ENCODE assay signal across 14 mouse cellular contexts in the genomic region with DNA sequence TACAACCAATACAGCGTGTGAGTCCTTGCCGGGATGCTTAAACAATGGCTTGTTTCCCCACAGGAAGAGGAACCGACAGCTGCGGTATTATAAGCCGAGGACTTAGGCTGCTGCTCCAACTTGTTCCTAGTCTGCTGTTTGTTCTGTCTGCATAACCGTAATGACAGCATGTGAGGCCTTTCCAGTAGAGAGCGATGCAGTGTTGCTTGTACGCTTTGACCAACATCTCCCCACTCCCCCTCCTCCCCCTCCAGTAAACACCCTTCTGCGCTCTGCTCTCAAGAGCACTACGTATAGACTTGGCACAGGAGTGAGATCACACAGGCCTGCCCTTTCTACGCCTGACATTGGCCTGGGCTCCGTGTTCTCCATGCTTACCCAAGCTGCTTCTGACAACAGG. TPM values are rescaled to one million over a fixed set of nuclear protein-coding genes. Genes with fewer than 3 reads are reported as not detected.
DNase-seq lines count a peak whose midpoint lies in the region; ATAC-seq lines count a peak whose summit lies in the region.
"Had no signal": no experiment of that assay in that cellular context is flagged by ENCODE, and none has a peak within 500 bp of the region (broad histone marks: within the 10 kb centered on the region; RNA-seq: fewer than 3 reads in every experiment).

No protein-coding gene starts in this region.

- intact Hi-C loops in heart, postnatal 25 days (cut with DNase I) = no loop called here

- DNase-seq in heart, postnatal 25 days (ENCODE audit: low spot score) = no peak
- no peak for DNase-seq in lung, adult 18-20 months
- peak; percentile 20 for DNase-seq in forebrain, embryonic 14.5 days (ENCODE audit: low spot score)
- DNase-seq in right cerebral cortex, postnatal 4 days = no peak
- no peak for DNase-seq in cerebellum, postnatal 36 days
- DNase-seq: cerebellum, postnatal 14 days; gastrocnemius, postnatal 36 days; right cerebral cortex, adult 18-20 months had no signal

- no peaks in the 10 kb centered on the region for H3K36me3 ChIP-seq in heart, embryonic 12.5 days
- H3K36me3 ChIP-seq in lung, embryonic 15.5 days = no peaks in the 10 kb centered on the region
- no peaks in the 10 kb centered on the region for H3K36me3 ChIP-seq in forebrain, embryonic 14.5 days (ENCODE audit: control insufficient read depth, insufficient read depth, low read length)
- H3K36me3 ChIP-seq: neural tube, embryonic 12.5 days had no signal

- H3K4me3 ChIP-seq in heart, embryonic 12.5 days = no peak overlapping the region
- H3K4me3 ChIP-seq in lung, embryonic 15.5 days = no peak overlapping the region
- no peak overlapping the region for H3K4me3 ChIP-seq in forebrain, embryonic 14.5 days (ENCODE audit: low read depth, low read length)
- H3K4me3 ChIP-seq: erythroblast, embryonic 14.5 days; neural tube, embryonic 12.5 days had no signal

- no peak overlapping the region for H3K27ac ChIP-seq in heart, embryonic 12.5 days (ENCODE audit: poor library complexity, severe bottlenecking)
- H3K27ac ChIP-seq in lung, embryonic 15.5 days = peak overlapping the region; percentile 6; the same call in 1 of the 2 replicates
- H3K27ac ChIP-seq in forebrain, embryonic 14.5 days (ENCODE audit: low read depth, low read length) = no peak overlapping the region
- H3K27ac ChIP-seq: macrophage; neural tube, embryonic 12.5 days had no signal

- ATAC-seq in heart, embryonic 12.5 days (ENCODE audit: insufficient number of reproducible peaks, low FRiP score) = 0 out of 2 replicates have a peak, but pooled peaks have one; percentile 15
- peak; percentile 57; the same call in 1 of the 2 replicates for ATAC-seq in lung, embryonic 15.5 days (ENCODE audit: borderline replicate concordance, extremely low read depth, low FRiP score, low TSS enrichment)
- peak; percentile 40; the same call in 1 of the 2 replicates for ATAC-seq in forebrain, embryonic 14.5 days
- ATAC-seq in megakaryocyte progenitor cell, adult 5-6 weeks (replicated peaks; ENCODE audit: poor library complexity) = peak; percentile 88

- H3K4me2 ChIP-seq in heart, embryonic 12.5 days = no peak overlapping the region
- no peak overlapping the region for H3K4me2 ChIP-seq in lung, embryonic 15.5 days
- no peak overlapping the region for H3K4me2 ChIP-seq in forebrain, embryonic 14.5 days (ENCODE audit: low read length)
- H3K4me2 ChIP-seq: neural tube, embryonic 12.5 days had no signal

- WGBS in heart, embryonic 12.5 days = 65% methylated on average over 12 of the region's 12 CpGs
- 52% methylated on average over 12 of the region's 12 CpGs for WGBS in lung, embryonic 15.5 days
- WGBS in forebrain, embryonic 14.5 days = 60% methylated on average over 12 of the region's 12 CpGs

- H3K4me1 ChIP-seq in heart, embryonic 12.5 days (replicated peaks) = no peaks in the 10 kb centered on the region
- no peaks in the 10 kb centered on the region for H3K4me1 ChIP-seq in lung, embryonic 15.5 days
- H3K4me1 ChIP-seq in forebrain, embryonic 14.5 days (ENCODE audit: control insufficient read depth, insufficient read depth, low read length) = no peaks in the 10 kb centered on the region
- H3K4me1 ChIP-seq: neural tube, embryonic 12.5 days had no signal

- no peaks in the 10 kb centered on the region; the same call in 1 of the 2 replicates for H3K27me3 ChIP-seq in heart, embryonic 12.5 days (replicated peaks)
- no peaks in the 10 kb centered on the region for H3K27me3 ChIP-seq in lung, embryonic 15.5 days
- no peaks in the 10 kb centered on the region for H3K27me3 ChIP-seq in forebrain, embryonic 14.5 days (replicated peaks; ENCODE audit: control insufficient read depth, insufficient read depth, low read length)
- H3K27me3 ChIP-seq: neural tube, embryonic 12.5 days had no signal

- H3K9ac ChIP-seq in heart, embryonic 12.5 days = no peak overlapping the region
- H3K9ac ChIP-seq in lung, embryonic 15.5 days = no peak overlapping the region
- H3K9ac ChIP-seq in forebrain, embryonic 14.5 days (ENCODE audit: low read length) = no peak overlapping the region
- H3K9ac ChIP-seq: neural tube, embryonic 12.5 days had no signal

- no peaks in the 10 kb centered on the region for H3K9me3 ChIP-seq in heart, embryonic 12.5 days (replicated peaks)
- H3K9me3 ChIP-seq in lung, embryonic 15.5 days = no peaks in the 10 kb centered on the region
- no peaks in the 10 kb centered on the region for H3K9me3 ChIP-seq in forebrain, embryonic 14.5 days (replicated peaks; ENCODE audit: control insufficient read depth, low read length)
- H3K9me3 ChIP-seq: neural tube, embryonic 12.5 days had no signal

RNA-seq across cellular contexts. Expression of gene Dct, which starts 18.1 kb away (rescaled TPM):
- 0.79 and 0.82 TPM in 2 replicates for polyA plus RNA-seq in heart, embryonic 12.5 days (2016; fragmentation: Nextera tagmentation; extraction: Ambion mirVana)
- 1 to 10 TPM; 2.1 to 2.7 TPM for total RNA-seq in heart, postnatal 25 days (2021)
- polyA plus RNA-seq in lung, embryonic 15.5 days (2015; fragmentation: Nextera tagmentation; extraction: Ambion mirVana) = 0.76 and 1.2 TPM in 2 replicates
- polyA plus RNA-seq in forebrain, embryonic 14.5 days (2014; fragmentation: Nextera tagmentation; extraction: Ambion mirVana) = 7.9 and 8.7 TPM in 2 replicates
- 0.10 TPM in 1 of 2 replicates, not detected in the other for total RNA-seq in megakaryocyte progenitor cell, adult 5-6 weeks (2015)
- 0.10 TPM in 1 of 2 replicates, not detected in the other for total RNA-seq in megakaryocyte progenitor cell, adult 5-6 weeks (2017)
- polyA plus RNA-seq: erythroblast, embryonic 14.5 days; macrophage had no signal

Comparison
In these comparisons a context has a peak if more than half of its experiments do, and no peak if none do; other contexts are left out.
1. ATAC-seq: peak in every context shown above with its lines; median percentile 88 in megakaryocyte progenitor cell, adult 5-6 weeks; 57 in lung, embryonic 15.5 days; 40 in forebrain, embryonic 14.5 days; 15 in heart, embryonic 12.5 days.